Mouse (Mus musculus) embryo, embryonic 10.5 days (tissue): Measurements from ENCODE around the gene Foxj3.
"Not testable (repeated sequence)": the region's sequence is repeated elsewhere in the genome, so short reads cannot be mapped to it uniquely, and the experiment has no call there.

Experiments
- DNase-seq: peaks from one replicate; pipeline ENCODE4 v3.0.0-alpha.2; 2015; ENCODE audit warnings: low spot score

The Foxj3 gene

DNA sequence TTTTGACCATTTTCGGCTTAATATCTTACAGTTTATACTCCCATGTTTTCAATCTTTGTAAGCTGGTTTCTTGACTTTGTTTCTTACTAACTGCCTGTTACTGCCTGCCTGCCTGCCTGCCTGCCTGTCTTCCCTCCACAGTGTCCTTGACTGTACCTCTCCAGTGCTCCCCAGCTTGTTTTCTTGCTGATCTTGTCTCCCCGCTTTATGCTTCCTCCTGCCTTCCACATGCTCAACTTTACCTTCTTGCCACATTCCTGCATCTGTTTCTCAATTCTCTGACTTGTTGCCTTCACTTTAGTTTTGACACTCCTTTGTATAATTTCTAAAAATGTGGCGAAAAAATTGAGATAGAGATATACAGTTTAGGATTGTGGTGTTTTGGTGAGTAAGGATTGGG lies 35.9 kb downstream of the Foxj3 start:
- no peak for DNase-seq

DNA sequence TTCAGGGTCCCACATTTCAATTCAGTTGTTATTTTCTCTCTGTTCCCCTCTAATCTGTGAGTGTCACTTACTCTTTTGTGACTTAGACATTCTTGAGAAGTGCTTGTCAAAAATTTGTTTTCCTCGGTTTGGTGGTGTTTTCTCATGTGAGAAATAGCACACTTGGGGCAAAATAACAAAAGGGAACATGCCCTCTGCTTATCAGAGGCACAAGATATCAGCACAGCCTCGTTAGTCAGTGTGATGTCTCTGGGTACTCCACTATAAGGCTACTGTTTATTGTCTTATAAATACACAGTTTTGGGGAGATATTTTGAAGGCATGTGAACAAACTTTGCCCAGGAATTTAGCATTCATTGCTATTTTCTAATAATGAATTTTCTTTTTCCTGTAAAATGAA lies 37.7 kb downstream of the Foxj3 start:
- no peak for DNase-seq

DNA sequence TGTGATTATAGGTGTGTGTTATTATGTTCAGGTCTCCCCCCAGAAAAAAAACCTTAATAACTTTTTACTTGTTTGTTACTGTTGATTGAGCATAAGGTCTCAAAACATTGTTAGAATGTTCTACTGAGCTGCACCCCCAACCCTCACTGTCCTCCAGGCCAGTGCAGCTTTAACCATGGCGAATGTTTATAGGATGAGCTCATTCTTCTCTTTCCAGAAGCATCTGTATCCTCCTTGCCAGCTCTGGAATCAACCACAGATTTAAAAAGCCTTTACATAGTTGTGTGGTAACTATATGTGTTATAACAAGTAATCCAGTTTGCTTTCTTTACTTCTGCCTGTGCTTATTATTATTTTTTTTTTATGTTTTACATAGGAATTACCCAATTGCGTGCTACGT lies 38.7 kb downstream of the Foxj3 start:
- no peak for DNase-seq

DNA sequence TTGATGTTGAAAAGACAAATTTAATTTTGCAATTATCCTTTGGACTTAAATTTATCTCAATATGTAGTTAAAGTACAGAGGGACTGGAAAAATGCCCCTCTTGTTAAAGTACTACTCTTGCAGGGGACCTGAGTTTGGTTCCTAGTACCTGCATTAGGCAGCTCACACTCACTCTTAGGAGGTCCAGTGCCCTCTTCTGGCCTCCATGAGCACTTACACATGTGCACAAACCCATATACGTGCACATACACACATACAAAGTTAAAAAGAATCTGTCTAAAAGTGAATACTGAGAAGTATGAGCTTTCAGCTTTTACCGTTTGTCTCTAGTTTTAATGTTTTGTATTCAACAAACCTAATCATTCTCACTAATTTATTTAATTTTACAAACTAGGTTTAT lies 51.2 kb downstream of the Foxj3 start:
- DNase-seq: no peak

DNA sequence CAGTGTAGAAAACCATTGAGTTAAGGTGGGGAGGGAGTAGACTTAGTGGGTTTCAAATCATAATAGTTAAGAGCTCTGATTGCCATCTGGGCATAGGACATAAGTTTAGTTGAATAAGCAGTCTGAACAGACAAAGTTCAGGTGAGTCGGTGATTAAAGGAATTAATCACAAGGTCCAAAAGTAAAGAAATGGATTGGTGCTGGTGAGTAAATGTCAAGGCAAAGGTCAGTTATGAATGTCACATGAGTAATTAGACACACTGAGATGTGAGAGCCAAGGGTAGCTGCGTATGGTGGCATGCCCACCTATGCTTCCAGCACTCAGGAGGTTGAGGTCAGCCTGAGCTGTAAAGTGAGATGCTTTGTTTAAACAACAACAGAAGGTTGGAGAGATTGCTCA lies 52.6 kb downstream of the Foxj3 start:
- no peak for DNase-seq

DNA sequence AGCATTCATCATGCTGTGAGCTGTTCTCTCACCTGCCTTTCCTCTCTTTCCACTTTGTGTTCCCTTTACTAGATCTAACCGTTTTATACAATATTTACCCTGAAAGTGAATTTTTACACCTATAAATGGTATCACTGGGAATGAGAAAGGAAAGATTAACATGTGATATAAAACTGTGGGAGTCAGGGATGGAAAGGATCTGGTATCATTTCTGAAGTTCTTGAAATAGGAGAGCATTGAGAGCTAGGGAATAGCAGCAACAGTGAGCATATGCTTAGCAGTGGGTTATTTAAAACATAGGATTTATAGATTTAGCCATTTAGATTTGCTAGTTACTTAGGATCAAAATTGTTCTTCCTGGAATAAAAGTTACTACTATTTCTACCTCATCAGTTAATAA lies 53.2 kb downstream of the Foxj3 start:
- no peak for DNase-seq

DNA sequence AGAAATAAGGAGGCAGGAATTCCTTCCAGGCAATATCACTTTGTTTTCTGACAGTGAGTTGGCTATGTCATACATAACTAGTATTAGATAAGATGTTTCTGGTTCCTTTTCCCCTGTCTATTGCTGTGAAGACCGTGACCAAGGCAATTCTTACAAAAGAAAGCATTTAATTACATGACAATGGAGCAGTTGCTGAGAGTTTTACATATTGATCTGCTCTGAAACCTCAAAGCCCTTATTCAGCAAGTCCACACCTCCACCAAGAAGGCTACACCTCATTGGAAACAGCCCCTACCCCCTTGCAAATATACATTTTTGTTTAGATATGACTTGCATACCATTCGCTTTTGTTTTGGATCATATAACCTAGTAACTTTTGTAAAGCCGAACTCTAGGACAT lies 55.7 kb downstream of the Foxj3 start:
- DNase-seq: no peak

DNA sequence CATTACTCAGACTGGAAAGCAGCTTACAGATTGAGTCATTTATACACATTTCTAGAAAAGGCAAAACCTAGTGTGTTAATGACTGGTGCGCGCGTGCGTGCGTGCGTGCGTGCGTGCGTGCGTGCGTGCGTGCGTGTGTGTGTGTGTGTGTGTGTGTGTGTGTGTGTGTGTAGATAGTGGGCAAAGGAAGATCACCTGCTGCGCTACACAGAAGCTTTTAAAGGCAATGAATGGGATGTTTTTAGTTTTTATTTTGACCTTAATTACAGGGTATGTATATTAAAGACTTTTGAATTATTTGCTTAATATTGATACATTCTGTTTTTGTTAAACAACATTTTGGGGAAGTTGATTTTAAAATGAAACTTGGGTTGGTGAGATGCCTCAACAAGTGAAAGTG lies 57.5 kb downstream of the Foxj3 start:
- DNase-seq: no peak

DNA sequence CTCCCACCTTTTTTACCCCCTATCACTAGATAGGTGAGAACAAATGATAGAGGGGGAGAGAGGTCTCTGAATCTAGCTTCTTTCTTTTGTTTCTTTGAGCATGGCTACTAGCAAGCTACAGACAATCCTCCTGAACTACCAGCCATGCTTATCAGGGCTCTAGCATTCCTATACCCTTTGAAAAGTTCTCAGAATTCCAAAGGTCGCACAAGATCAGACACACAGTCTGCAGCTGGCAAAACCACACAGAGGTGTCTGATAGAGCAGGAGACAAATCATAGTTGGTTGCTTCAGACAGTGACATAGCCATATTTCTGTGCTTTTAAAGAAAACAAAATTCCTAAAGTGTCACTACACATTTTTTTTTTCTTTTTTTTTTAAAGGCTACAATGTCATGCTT lies 62.8 kb downstream of the Foxj3 start:
- no peak for DNase-seq

DNA sequence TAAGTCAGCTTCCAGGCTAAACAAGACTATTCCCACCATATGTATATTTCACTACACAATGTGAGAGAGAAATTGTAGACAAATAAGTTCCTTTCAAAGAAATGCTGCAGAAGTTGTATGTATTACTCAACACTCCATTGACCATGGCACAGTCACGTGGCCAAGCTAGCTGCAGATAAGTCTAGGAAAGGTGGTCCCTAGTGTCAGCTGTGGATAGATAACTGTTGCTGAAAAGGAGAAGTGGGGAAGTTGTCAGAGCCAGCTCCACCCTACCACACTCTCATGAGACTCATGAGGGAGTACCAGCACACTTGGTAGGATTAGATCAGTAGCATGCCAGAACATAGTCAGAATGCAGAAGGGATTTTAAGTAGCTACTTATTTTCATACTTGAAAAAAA lies 72.7 kb downstream of the Foxj3 start:
- DNase-seq: no peak

DNA sequence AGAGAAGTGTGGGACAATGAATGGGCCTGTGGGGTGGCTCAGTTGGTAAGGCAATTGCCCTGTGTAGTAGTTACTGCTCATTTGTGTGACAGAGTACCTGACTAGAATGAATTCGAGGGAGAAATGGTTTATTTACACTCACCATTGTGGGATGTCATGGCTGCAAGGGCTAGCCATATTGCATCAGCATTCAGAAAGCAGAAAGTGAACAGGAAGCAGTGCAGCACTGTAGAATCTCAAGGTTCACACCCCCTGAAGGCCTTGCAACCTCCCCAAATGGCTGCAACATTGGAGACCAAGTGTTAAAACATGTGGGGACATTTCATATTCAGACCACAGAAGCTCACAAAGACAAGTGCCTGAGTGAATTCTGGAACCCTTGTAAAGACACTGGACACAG lies 77.3 kb downstream of the Foxj3 start:
- no peak for DNase-seq

DNA sequence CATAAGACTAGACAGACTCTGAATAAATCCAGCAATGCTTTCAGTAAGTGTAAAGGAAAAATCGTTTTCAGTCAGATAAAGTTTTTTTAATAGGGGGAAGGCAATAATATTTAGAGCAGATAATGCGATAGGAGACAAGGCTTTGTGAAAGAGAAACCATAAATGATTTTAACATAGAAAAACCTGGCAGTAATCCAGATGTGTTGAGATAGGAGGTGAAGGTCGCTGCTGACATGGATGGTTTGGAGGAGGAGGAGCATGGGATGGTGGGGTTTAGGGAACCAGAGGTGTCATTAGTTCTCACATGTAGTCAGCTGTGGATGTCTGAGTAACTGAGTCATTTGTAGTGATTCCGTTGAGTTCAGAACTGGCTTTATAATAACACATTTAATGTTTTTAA lies 77.9 kb downstream of the Foxj3 start:
- DNase-seq: no peak

DNA sequence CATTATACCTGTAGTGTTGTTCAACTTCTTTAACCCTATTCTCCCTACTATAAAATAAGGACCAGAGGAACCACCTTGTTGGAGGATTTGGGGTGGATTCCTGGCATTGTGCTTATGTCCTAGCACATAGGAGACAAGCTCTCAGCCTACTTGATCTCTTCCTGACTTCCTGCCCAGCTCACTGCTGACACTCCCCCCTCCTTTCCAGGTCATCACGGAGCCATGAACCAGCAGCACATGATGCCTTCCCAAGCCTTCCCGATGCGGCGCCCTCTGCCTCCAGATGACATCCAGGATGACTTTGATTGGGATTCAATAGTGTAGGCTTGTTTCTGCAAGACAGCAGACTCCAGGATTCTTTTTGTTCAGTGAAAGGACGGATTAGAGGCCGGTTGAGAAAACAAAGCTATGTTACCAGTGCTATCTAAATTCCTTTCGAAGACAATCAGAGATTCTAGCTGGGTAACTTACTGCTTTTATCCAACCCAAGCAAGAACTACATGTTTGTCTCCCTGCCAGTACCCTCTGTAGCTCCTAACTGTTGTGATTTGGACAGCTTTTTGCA lies 89.4 kb downstream of the Foxj3 start:
- DNase-seq: no peak

DNA sequence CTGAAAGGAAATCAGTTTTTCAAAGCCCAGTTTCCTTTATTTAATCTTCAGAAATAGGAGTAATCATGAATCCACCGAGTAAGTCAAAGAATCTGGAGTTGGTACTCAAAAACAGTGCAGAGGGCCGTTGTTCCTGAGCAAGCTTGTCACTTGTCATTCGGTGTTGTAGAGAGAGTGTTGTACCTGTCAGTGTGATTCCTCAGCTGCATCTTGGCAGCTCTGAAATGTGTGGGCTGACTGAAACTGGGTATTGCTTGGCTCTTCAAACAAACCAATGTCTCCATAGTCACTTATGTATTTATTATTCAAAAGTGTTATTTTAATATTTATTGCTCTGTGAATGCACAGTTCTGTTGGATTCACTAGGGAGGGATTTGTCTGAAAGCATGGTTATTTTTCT lies 90.1 kb downstream of the Foxj3 start:
- DNase-seq: no peak

DNA sequence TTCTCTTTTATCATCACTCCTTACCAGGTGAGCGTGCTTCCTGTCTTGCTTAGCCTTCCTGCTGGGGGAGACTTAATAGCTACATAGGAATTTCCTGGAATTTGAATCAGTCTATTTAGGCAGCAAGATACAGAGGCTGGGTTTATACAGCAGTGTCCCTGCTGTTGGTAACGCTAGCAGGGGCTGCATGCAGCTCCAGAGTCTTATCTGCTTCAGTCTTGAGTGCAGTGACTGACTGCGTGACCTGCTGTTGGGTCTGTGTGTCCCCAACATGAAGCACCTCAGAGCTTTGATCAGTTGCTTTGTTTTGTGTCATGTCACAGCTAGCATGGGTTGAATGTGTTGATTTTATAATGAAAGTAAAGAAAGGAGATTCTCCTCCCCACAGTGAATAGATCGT lies 90.5 kb downstream of the Foxj3 start:
- no peak for DNase-seq

DNA sequence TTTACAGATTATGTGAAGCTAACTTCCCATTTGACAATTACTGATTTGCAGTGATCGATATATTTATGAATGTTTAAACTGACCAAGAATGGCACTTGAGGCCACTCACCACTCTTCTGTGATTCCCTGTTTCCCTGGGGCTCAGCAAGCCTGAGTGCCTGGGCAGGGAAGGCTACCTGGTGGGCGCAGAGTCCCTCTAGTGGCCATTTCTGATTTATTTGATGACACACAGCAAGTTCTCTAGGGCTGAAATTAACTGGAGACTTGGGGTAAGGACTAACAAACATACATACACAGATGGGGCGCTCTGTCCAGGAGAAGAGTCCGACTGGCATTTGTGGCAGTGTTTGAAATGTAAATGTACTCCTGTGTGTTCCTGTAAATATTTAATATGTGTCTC lies 91.6 kb downstream of the Foxj3 start:
- DNase-seq: not testable (repeated sequence)

DNA sequence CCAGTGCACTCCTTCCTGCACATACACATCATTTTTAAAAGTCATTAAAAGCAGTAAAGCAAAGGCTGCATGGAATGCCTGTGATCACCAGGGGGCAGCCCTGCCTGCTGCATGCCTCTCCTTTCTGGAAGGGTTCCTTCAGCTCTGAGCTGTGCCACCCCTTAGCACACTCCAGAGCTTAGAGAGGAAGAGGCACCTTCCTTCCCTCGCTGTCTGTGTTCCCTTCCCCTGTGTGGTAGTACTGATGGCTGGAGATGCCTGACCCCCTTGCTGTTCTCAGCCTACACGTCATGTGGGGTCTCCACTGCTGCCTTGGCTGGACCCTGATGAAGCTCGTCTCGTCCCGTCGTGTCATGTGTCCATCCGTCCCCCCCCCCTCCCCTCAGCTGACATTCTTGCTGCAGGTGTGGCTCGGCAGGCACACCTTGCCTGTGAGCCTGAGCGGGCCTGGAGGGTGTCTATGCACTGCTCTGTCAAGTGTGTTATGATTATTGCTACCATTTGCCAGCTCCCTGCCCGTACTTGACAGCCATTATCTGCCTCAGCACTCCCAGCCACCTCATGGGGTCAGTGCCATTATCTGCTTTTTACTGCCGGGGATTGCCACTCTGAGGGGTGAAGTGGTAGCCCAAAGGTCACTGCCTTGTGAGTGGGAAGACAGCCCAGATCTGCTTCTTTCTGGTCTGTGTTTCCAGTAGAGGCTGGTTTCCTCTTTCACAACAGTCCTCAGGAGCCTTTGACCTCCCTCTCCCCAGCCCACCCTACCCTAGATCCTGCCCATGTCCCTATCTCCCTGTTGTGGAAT lies 94.5 kb downstream of the Foxj3 start:
- peak; percentile 44 for DNase-seq

DNA sequence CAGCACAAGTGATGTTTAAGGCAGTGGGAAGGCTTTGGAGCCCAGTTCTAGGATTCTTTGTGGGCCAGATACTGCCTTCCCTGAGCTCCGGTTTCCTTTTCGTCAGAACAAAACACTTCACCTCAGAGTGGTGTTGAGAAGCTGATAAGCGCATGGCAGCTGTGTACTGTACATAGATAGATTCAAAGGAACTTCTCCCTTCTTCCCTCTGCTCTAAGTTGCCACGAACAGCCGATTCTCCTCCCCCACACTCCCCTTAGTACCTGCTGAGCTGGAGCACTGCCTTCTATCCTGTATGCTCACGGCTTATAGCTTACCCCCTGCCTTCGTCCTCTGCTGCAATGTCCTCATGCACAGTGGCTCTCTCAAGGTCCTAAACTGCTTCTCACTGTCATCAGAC lies 95.9 kb downstream of the Foxj3 start:
- no peak for DNase-seq

DNA sequence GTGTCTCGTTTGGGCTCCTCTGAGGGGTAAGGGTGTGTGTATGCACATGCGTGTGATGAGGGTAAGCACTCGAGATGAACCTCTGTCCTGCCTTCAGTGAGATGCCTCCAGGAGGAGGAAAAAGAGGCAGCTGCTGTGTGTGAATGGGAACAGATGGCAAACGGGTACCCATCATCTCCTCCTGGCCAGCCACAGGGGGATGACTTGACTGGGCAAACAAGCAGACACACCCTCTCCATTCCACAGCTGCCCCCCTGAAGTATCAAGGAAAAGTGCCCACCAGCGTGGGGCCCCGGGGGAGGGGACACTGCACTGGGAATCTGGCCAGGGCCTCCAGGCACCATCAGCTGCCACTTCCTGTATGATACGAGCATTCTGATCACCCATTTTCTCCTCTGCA lies 96.5 kb downstream of the Foxj3 start:
- no peak for DNase-seq

DNA sequence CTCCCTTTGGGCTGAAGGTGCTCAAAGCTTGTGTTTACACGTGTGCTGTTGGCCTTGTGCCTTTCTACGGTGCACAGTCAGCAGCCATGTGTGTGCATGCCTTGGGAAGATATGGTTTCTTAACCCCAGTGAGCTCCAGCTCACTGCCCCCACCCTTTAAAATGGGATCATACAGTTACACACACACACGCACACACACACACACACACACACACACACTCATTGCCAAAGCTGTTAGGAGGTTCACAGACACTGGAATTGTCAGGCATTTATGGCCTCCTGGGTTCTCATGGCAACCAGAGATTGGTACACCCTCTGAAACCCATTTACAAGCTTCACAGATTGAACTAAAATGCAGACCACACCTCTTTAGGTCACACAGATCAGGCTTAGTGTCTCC lies 97.1 kb downstream of the Foxj3 start:
- DNase-seq: no peak

DNA sequence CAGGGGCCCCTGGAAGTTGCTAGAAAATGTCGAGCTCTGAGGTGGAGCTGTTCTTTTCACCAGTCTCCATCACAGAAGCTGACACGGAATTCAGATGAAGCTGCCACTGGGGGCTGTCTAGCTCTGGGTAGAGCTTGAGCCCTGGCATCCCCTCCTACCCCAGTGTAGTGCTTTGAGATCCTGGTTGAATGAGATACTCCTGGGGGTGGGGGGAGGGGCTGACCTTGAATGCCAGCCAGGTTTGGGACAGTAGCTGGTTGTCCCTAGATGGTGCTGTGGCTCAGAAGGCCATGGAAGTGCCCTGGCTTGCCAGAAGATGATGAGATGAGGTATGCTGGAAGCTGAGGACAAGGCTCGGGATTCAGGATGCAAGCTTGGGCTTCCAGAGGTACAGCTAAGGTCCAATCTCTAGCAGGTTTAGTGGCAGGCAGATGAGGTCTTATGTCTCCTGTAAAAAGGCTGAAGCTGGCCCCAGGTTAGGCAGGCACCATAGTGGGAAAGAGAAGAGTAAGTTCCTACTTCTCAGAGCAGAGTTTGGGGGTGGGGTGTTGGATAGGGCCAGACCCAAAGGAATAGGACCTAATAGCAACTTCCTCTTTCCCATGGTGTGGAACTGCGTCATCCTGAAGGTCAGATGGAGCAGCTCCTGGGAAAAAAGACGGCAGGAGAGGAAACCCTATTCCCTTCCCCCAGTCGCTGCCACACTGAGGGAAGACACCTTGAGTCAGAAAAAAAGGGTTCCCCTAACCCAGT lies 98.3 kb downstream of the Foxj3 start:
- DNase-seq: no peak

DNA sequence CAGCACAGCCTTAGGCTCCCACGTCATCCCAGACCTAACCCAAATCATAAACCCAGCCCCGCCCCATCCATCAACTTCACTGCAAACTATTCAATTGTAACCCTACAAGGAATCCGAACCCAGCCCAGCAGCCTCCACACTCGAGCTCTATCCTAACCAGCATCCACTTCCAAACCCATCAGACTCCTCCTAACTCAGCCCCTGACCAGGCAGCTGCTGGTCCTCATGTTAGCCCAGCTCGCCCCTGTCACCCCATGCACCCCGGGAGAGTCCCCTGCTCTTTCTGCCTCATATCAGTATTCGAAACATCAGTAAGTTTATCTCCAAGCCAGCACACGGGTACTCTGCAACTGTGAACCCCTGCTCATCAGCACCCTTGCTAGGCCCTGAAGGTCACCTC lies 98.9 kb downstream of the Foxj3 start:
- DNase-seq: no peak

DNA sequence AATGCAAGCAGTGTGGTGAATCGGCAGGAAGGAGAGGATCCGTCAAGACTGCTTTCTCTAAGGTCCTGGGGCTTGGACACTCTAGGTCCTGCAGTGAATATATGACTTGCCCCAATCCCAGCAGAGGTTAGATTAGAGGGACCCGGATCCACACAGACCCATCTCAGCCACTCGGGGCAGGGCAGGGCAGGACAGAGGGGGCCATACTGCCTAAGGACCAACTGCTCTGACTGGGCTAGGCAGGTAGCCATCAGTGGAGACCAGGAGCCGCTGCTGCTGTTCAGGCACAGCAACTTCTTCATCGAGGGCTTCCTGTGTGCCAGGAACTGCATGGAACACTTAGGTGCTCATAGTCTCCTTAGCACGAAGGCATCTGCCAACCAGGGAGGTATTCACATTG lies 99.9 kb downstream of the Foxj3 start:
- DNase-seq: no peak
